Mouse (Mus musculus) forebrain, embryonic 10.5 days (tissue): Measurements from ENCODE around the gene Traf7. TPM values are rescaled to one million over a fixed set of nuclear protein-coding genes. Genes with fewer than 3 reads are reported as not detected.

Experiments
- DNase-seq: peaks from one replicate; pipeline ENCODE4 v3.0.0-alpha.2; 2017; ENCODE audit warnings: low spot score; ENCODE audit errors: extremely low spot score
- H3K27ac ChIP-seq: fragments of 300-500 bp; sonication (generic); 2 replicates; pipeline ENCODE4 v1.5.1; 2016; ENCODE audit warnings: mild to moderate bottlenecking
- H3K27me3 ChIP-seq: fragments of 300-500 bp; sonication (generic); 2 replicates; pipeline ENCODE4 v1.6.1; 2016; ENCODE audit warnings: mild to moderate bottlenecking; ENCODE audit not compliant: poor library complexity, severe bottlenecking
- H3K36me3 ChIP-seq: fragments of 300-500 bp; sonication (generic); replicated peaks from 2 replicates; pipeline ENCODE4 v1.6.1; 2016; ENCODE audit warnings: mild to moderate bottlenecking, moderate library complexity
- H3K4me1 ChIP-seq: fragments of 300-500 bp; sonication (generic); 2 replicates; pipeline ENCODE4 v1.6.1; 2016
- H3K4me3 ChIP-seq: fragments of 300-500 bp; sonication (generic); 2 replicates; pipeline ENCODE4 v1.5.1; 2016; ENCODE audit warnings: mild to moderate bottlenecking, moderate library complexity
- H3K9me3 ChIP-seq: fragments of 300-500 bp; sonication (generic); 2 replicates; pipeline ENCODE4 v1.6.1; 2016; ENCODE audit warnings: mild to moderate bottlenecking, moderate library complexity
- WGBS: fragments of 180-500 bp; shearing (Covaris S2); methylation state at CpG from one replicate; pipeline ENCODE4 v1.1.7; 2016; 5-methylcytosine and 5-hydroxymethylcytosine counted together
- polyA plus RNA-seq: library from polyadenylated mRNA; unstranded; fragments of >200 nt; fragmentation: Nextera tagmentation; extraction: Ambion mirVana; gene quantifications from 2 replicates; pipeline ENCODE4 v1.2.1, GENCODE M21; 2016

Traf7 gene
- polyA plus RNA-seq, 1 experiment from 2014 or later = 128 TPM

- no peak for DNase-seq
- H3K4me1 ChIP-seq = peaks cover 39% of the 10 kb centered on the region
- no peaks in the 10 kb centered on the region for H3K27me3 ChIP-seq
- H3K4me3 ChIP-seq = peak overlapping the region; percentile 82
- H3K27ac ChIP-seq = peak overlapping the region; percentile 98
- WGBS = 58% methylated on average over 11 of the region's 11 CpGs
- no peaks in the 10 kb centered on the region for H3K9me3 ChIP-seq
- peaks cover 47% of the 10 kb centered on the region for H3K36me3 ChIP-seq
These were observed 49.6 kb downstream of the Traf7 start for GRCm38 (mm10) chr17:24477985-24478600.

GRCm38 (mm10) chr17:24477053-24477984 lies 50.4 kb downstream of the Traf7 start:
- peak overlapping the region; percentile 82; the same call in 1 of the 2 replicates for H3K4me3 ChIP-seq

DNA sequence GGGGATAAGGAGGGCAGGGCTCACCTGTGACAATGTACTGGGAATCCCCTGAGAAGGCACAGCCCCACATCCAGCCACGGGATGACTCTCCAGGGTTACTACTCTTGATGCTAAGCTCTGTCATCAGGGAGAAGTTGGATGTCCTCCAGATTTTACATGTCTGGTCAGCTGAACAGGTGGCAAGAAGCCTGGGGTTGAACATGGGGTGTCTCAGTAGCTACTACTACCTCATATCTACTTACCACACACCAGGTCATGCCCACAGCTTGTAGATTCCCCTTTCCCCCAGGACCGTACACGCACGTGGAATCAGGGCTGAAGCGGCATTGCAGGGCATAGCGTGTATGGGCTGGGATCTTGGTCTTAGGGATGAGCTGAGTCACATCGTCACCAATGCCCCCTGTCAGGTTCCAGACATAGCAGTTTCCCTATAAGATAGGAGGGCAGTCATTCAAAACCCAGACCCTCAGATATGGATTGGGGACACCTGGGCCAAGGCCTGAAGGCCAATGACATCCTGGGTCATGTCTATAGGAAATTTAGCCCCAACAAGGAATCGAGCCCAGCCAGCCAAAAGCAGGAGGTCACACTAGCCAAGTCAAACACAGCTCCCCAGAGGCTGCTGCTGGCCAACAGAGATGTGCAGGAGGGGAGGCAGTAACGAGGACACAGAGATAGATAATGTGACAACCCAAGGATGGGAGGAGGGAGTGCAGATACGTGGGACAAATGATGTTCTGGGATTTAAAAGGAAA lies 51.5 kb downstream of the Traf7 start:
- Histone ChIP-seq H3K9me3 (no peaks in the 10 kb centered on the region), H3K27me3 (no peaks in the 10 kb centered on the region), H3K27ac (no peak overlapping the region), H3K4me1 (peaks cover 58% of the 10 kb centered on the region), H3K36me3 (peaks cover 61% of the 10 kb centered on the region), H3K4me3 (peak overlapping the region; percentile 10; the same call in 1 of the 2 replicates)
- 94% methylated on average over 10 of the region's 10 CpGs for WGBS
- DNase-seq = no peak

More at GRCm38 (mm10) chr17:24477053-24477984, 50.4 kb downstream of the Traf7 start:
- Histone ChIP-seq H3K27ac (no peak overlapping the region), H3K4me1 (peaks cover 47% of the 10 kb centered on the region), H3K27me3 (no peaks in the 10 kb centered on the region), H3K9me3 (no peaks in the 10 kb centered on the region), H3K36me3 (peaks cover 55% of the 10 kb centered on the region)
- WGBS = 94% methylated on average over 20 of the region's 20 CpGs
- DNase-seq = no peak

GRCm38 (mm10) chr17:24475586-24475985 lies 52.2 kb downstream of the Traf7 start:
- H3K9me3 ChIP-seq = no peaks in the 10 kb centered on the region
- no peaks in the 10 kb centered on the region for H3K27me3 ChIP-seq
- no peak for DNase-seq
- H3K27ac ChIP-seq = no peak overlapping the region
- peaks cover 61% of the 10 kb centered on the region for H3K36me3 ChIP-seq
- WGBS = 95% methylated on average over 6 of the region's 6 CpGs
- H3K4me1 ChIP-seq = peaks cover 64% of the 10 kb centered on the region
- H3K4me3 ChIP-seq = peak overlapping the region; percentile 10; the same call in 1 of the 2 replicates

DNA sequence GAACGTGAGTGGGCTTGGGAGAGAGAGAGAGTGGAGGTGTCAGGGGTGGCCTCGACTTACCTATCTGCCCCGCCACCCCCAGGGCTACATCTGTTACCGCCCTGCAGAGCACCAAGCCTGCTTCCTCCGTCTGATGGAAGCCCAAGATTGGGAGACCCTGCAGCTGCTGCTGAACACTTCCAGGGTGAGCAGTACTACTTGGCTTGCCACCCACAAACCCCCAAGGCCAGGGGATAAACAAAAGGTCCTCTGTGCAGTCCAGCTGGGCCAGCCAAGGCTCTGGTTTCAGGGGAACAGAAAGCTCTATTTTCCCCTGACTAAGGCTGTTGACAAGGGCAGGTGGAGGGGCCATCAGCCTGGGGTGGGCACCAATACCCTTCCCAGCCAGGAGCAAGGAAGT lies 53.2 kb downstream of the Traf7 start:
- H3K27ac ChIP-seq = 0 out of 2 replicates have a peak overlapping the region, but pooled peaks have one; percentile 2
- H3K4me3 ChIP-seq = no peak overlapping the region
- no peak for DNase-seq
- H3K27me3 ChIP-seq = no peaks in the 10 kb centered on the region
- H3K4me1 ChIP-seq = peaks cover 58% of the 10 kb centered on the region
- peaks cover 61% of the 10 kb centered on the region for H3K36me3 ChIP-seq
- H3K9me3 ChIP-seq = no peaks in the 10 kb centered on the region
- 72% methylated on average over 5 of the region's 5 CpGs for WGBS

DNA sequence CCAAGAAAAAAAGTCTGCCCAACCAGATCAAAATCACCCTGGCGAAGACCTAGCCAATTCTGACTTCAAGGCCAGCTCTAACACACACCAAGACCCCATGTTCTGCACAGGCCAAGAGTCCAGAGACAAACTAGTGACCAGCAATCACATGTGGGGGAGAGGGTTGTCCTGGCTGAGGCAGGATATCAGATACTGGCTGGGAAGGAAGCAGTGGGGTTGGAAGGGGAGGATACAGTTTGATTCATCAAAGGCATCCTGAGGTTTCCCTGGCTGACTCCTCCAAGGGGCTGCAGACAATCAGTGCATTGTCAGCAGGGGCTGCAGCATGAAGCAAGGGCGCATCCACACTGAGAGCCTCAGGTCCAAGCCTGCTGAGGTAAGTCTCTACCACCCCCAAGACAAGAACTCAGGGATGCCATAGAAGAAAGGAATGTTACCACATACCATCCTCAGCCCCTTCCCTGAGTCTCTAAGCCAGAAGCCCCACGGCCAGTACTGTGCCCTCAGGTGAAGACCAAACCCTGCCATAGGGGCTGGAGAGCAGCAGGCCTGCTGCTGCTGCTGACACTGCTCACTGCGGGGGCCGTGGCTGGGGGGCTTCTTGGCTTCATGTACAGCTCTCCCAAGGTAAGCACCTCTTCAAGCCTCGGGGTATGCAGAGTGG lies 54.0 kb downstream of the Traf7 start, which contains the start of gene Bricd5:
Gene Bricd5, plus strand, starts transcription at position 273 of the 664 bp plus-strand sequence.
- H3K36me3 ChIP-seq = peaks cover 61% of the 10 kb centered on the region
- H3K4me1 ChIP-seq = peaks cover 58% of the 10 kb centered on the region
- WGBS = 77% methylated on average over 6 of the region's 6 CpGs
- H3K27me3 ChIP-seq = no peaks in the 10 kb centered on the region
- no peak for DNase-seq
- H3K4me3 ChIP-seq = peak within 1 kb of the TSS; percentile 95
- 0 out of 2 replicates have a peak within 1 kb of the TSS, but pooled peaks have one; percentile 11 for H3K27ac ChIP-seq
- H3K9me3 ChIP-seq = no peaks in the 10 kb centered on the region

- H3K9me3 ChIP-seq = no peaks in the 10 kb centered on the region
- DNase-seq = no peak
- peak overlapping the region; percentile 95 for H3K4me3 ChIP-seq
- no peak overlapping the region for H3K27ac ChIP-seq
- 97% methylated on average over 4 of the region's 4 CpGs for WGBS
- H3K4me1 ChIP-seq = peaks cover 48% of the 10 kb centered on the region
- H3K36me3 ChIP-seq = peaks cover 58% of the 10 kb centered on the region
- no peaks in the 10 kb centered on the region for H3K27me3 ChIP-seq
These were observed 55.2 kb downstream of the Traf7 start for GRCm38 (mm10) chr17:24472512-24472911.

DNA sequence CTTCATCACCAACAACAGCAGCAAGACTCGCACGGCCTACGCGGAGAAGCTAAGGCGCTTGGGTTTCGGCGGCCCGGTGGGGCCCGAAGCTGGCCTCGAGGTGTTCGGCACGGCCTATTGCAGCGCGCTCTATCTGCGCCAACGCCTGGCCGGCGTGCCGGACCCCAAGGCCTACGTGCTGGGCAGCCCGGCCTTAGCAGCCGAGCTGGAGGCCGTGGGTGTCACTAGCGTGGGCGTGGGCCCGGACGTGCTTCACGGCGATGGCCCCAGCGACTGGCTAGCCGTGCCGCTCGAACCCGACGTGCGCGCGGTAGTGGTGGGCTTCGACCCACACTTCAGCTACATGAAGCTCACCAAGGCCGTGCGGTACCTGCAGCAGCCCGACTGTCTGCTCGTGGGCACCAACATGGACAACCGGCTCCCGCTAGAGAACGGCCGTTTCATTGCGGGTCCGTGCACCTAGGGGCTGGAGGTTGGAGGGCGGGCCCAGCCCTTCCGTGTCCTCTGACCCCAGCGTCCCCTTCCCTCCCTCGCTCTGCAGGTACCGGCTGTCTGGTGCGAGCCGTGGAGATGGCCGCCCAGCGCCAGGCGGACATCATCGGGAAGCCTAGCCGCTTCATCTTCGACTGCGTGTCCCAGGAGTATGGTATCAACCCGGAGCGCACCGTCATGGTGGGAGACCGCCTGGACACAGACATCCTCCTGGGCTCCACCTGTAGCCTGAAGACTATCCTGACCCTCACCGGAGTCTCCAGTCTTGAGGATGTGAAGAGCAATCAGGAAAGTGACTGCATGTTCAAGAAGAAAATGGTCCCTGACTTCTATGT lies 56.8 kb downstream of the Traf7 start:
- H3K4me3 ChIP-seq = peak overlapping the region; percentile 95
- peak overlapping the region; percentile 93 for H3K27ac ChIP-seq
- peaks cover 42% of the 10 kb centered on the region for H3K36me3 ChIP-seq
- under 1% methylated on average over 68 of the region's 68 CpGs for WGBS
- peaks cover 47% of the 10 kb centered on the region for H3K4me1 ChIP-seq
- H3K9me3 ChIP-seq = no peaks in the 10 kb centered on the region
- DNase-seq = peak; percentile 32
- no peaks in the 10 kb centered on the region for H3K27me3 ChIP-seq

DNA sequence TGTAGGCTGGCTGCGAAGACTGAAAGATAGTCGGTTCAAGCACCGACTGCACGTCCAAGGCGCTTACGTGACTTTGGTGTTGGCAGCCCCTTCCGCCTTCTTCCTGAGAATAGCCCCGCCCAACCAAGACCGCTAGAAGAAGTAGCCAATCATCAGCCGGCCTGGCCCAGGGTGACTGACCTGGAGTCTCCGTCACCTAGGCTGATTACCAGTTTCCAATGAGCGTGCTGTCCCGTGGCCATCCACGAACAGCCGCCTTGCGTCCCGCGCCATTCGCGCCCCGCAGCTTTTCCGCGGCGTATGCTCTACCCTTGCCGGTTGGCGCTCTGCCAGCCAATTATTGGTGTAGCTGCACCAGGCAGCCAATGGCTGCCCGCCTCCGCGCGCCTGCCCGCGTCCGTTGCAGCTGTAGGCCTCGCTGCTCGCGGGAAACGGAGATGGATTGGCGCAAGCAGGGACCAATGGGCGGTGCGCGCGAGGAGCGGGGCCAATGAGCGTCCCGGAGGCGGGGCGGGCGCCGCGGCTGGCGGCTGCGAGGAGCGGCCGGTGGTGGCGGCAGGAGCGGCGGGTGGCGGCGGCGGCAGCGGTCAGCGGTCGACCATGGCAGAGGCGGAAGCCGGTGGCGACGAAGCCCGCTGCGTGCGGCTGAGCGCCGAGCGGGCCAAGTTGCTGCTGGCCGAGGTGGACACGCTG lies 57.7 kb downstream of the Traf7 start, which contains the start of the genes E4f1 and Pgp:
Gene E4f1, minus strand, starts transcription at position 404 of the 693 bp plus-strand sequence.
Gene Pgp, plus strand, starts transcription at position 483 of the 693 bp plus-strand sequence.
- WGBS = under 1% methylated on average over 75 of the region's 75 CpGs
- Histone ChIP-seq H3K4me1 (peaks cover 47% of the 10 kb centered on the region), H3K27me3 (no peaks in the 10 kb centered on the region), H3K27ac (peak within 1 kb of the TSS; percentile 93), H3K9me3 (no peaks in the 10 kb centered on the region), H3K4me3 (peak within 1 kb of the TSS; percentile 95), H3K36me3 (peaks cover 34% of the 10 kb centered on the region)
- DNase-seq = peak; percentile 98

GRCm38 (mm10) chr17:24469336-24469909 lies 58.3 kb downstream of the Traf7 start:
- 16% methylated on average over 7 of the region's 7 CpGs for WGBS
- peaks cover 41% of the 10 kb centered on the region for H3K4me1 ChIP-seq
- H3K36me3 ChIP-seq = peaks cover 27% of the 10 kb centered on the region

More at GRCm38 (mm10) chr17:24469336-24469909, 58.3 kb downstream of the Traf7 start:
- DNase-seq = no peak
- H3K27me3 ChIP-seq = no peaks in the 10 kb centered on the region
- H3K9me3 ChIP-seq = no peaks in the 10 kb centered on the region
- peak overlapping the region; percentile 93 for H3K27ac ChIP-seq
- peak overlapping the region; percentile 95 for H3K4me3 ChIP-seq
